Mouse (Mus musculus) kidney, embryonic 15.5 days (tissue): Measurements from ENCODE around the gene Igsf9. TPM values are rescaled to one million over a fixed set of nuclear protein-coding genes. Genes with fewer than 3 reads are reported as not detected.

Experiments used
- ATAC-seq: fragments of 200-750 bp; cut with Nextera tagmentation; replicated peaks from 2 replicates; pipeline ENCODE4 v1.8.0; 2017; ENCODE audit warnings: moderate TSS enrichment; ENCODE audit not compliant: low FRiP score
- H3K27ac ChIP-seq: fragments of 300-500 bp; sonication (generic); 2 replicates; pipeline ENCODE4 v1.5.1; 2015; ENCODE audit warnings: mild to moderate bottlenecking, inconsistent platforms
- H3K27me3 ChIP-seq: fragments of 300-500 bp; sonication (generic); 2 replicates; pipeline ENCODE4 v1.6.1; 2015; ENCODE audit warnings: inconsistent platforms
- H3K36me3 ChIP-seq: fragments of 300-500 bp; sonication (generic); 2 replicates; pipeline ENCODE4 v1.6.1; 2015; ENCODE audit warnings: inconsistent platforms
- H3K4me1 ChIP-seq: fragments of 300-500 bp; sonication (generic); 2 replicates; pipeline ENCODE4 v1.6.1; 2015; ENCODE audit warnings: inconsistent platforms
- H3K4me2 ChIP-seq: fragments of 300-500 bp; sonication (generic); 2 replicates; pipeline ENCODE4 v1.6.1; 2015; ENCODE audit warnings: moderate library complexity, mild to moderate bottlenecking, inconsistent platforms
- H3K4me3 ChIP-seq: fragments of 300-500 bp; sonication (generic); replicated peaks from 2 replicates; pipeline ENCODE4 v1.5.1; 2015; ENCODE audit warnings: mild to moderate bottlenecking, inconsistent platforms
- H3K9ac ChIP-seq: fragments of 300-500 bp; sonication (generic); 2 replicates; pipeline ENCODE4 v1.6.1; 2015; ENCODE audit warnings: mild to moderate bottlenecking, inconsistent platforms
- H3K9me3 ChIP-seq: fragments of 300-500 bp; sonication (generic); replicated peaks from 2 replicates; pipeline ENCODE4 v1.6.1; 2016; ENCODE audit warnings: inconsistent platforms
- WGBS: fragments of 180-500 bp; shearing (Covaris S2); methylation state at CpG from one replicate; pipeline ENCODE4 v1.1.7; 2015; ENCODE audit warnings: mixed read lengths; 5-methylcytosine and 5-hydroxymethylcytosine counted together
- polyA plus RNA-seq: library from polyadenylated mRNA; unstranded; fragments of >200 nt; fragmentation: Nextera tagmentation; extraction: Ambion mirVana; gene quantifications from 2 replicates; pipeline ENCODE4 v1.2.1, GENCODE M21; 2015

Gene Igsf9
- polyA plus RNA-seq, 1 experiment from 2014 or later = 46.0 TPM

GRCm38 (mm10) chr1:172525027-172525764, 43.6 kb downstream of the Igsf9 start:
- Histone ChIP-seq H3K27me3 (peaks cover 10% of the 10 kb centered on the region; the same call in 1 of the 2 replicates), H3K9ac (no peak overlapping the region), H3K4me3 (no peak overlapping the region), H3K4me2 (peak overlapping the region; percentile 9; the same call in 1 of the 2 replicates), H3K4me1 (peaks cover 27% of the 10 kb centered on the region), H3K36me3 (no peaks in the 10 kb centered on the region), H3K9me3 (no peaks in the 10 kb centered on the region), H3K27ac (peak overlapping the region; percentile 34)
- no peak for ATAC-seq
- WGBS = 41% methylated on average over 15 of the region's 15 CpGs

GRCm38 (mm10) chr1:172525971-172526370, 44.4 kb downstream of the Igsf9 start:
- H3K4me3 ChIP-seq = no peak overlapping the region
- peak overlapping the region; percentile 34; the same call in 1 of the 2 replicates for H3K27ac ChIP-seq
- WGBS = 77% methylated on average over 7 of the region's 7 CpGs

GRCm38 (mm10) chr1:172526380-172527081, 44.9 kb downstream of the Igsf9 start:
- Histone ChIP-seq H3K4me1 (peaks cover 23% of the 10 kb centered on the region), H3K4me3 (no peak overlapping the region), H3K27me3 (peaks cover 13% of the 10 kb centered on the region; the same call in 1 of the 2 replicates), H3K27ac (no peak overlapping the region), H3K4me2 (peak overlapping the region; percentile 20; the same call in 1 of the 2 replicates), H3K9ac (no peak overlapping the region), H3K9me3 (no peaks in the 10 kb centered on the region), H3K36me3 (no peaks in the 10 kb centered on the region)
- 63% methylated on average over 23 of the region's 23 CpGs for WGBS
- ATAC-seq = no peak

More at GRCm38 (mm10) chr1:172525971-172526370, 44.4 kb downstream of the Igsf9 start:
- no peaks in the 10 kb centered on the region for H3K36me3 ChIP-seq
- peaks cover 27% of the 10 kb centered on the region for H3K4me1 ChIP-seq
- H3K9ac ChIP-seq = no peak overlapping the region
- H3K9me3 ChIP-seq = no peaks in the 10 kb centered on the region
- peaks cover 13% of the 10 kb centered on the region; the same call in 1 of the 2 replicates for H3K27me3 ChIP-seq
- no peak for ATAC-seq
- H3K4me2 ChIP-seq = 0 out of 2 replicates have a peak overlapping the region, but pooled peaks have one; percentile 9

- Histone ChIP-seq H3K4me3 (no peak overlapping the region), H3K4me1 (peaks cover 28% of the 10 kb centered on the region), H3K9me3 (no peaks in the 10 kb centered on the region), H3K27ac (no peak overlapping the region), H3K36me3 (no peaks in the 10 kb centered on the region), H3K4me2 (no peak overlapping the region), H3K27me3 (peaks cover 13% of the 10 kb centered on the region; the same call in 1 of the 2 replicates), H3K9ac (no peak overlapping the region)
- no peak for ATAC-seq
- WGBS = 91% methylated on average over 10 of the region's 10 CpGs
These were observed 45.8 kb downstream of the Igsf9 start for GRCm38 (mm10) chr1:172527431-172527830.

GRCm38 (mm10) chr1:172528701-172529100, 47.1 kb downstream of the Igsf9 start:
- H3K4me1 ChIP-seq = peaks cover 33% of the 10 kb centered on the region
- H3K4me2 ChIP-seq = no peak overlapping the region
- no peaks in the 10 kb centered on the region for H3K36me3 ChIP-seq
- H3K9ac ChIP-seq = no peak overlapping the region
- peaks cover 13% of the 10 kb centered on the region; the same call in 1 of the 2 replicates for H3K27me3 ChIP-seq
- no peak overlapping the region for H3K27ac ChIP-seq
- WGBS = 4% methylated on average over 7 of the region's 7 CpGs
- peak; percentile 67 for ATAC-seq
- no peak overlapping the region for H3K4me3 ChIP-seq
- H3K9me3 ChIP-seq = no peaks in the 10 kb centered on the region

GRCm38 (mm10) chr1:172530544-172531220, 49.1 kb downstream of the Igsf9 start:
- no peak for ATAC-seq
- Histone ChIP-seq H3K4me3 (no peak overlapping the region), H3K9me3 (no peaks in the 10 kb centered on the region), H3K27ac (no peak overlapping the region), H3K36me3 (no peaks in the 10 kb centered on the region), H3K4me2 (no peak overlapping the region), H3K27me3 (peaks cover 13% of the 10 kb centered on the region; the same call in 1 of the 2 replicates), H3K9ac (no peak overlapping the region), H3K4me1 (peaks cover 25% of the 10 kb centered on the region)
- WGBS = 16% methylated on average over 8 of the region's 8 CpGs

GRCm38 (mm10) chr1:172532551-172532950, 51.0 kb downstream of the Igsf9 start:
- ATAC-seq = peak; percentile 79
- Histone ChIP-seq H3K4me3 (peak overlapping the region; percentile 39), H3K36me3 (no peaks in the 10 kb centered on the region), H3K4me2 (peak overlapping the region; percentile 64), H3K4me1 (peaks cover 22% of the 10 kb centered on the region), H3K27ac (no peak overlapping the region), H3K9me3 (no peaks in the 10 kb centered on the region), H3K27me3 (peaks cover 9% of the 10 kb centered on the region; the same call in 1 of the 2 replicates), H3K9ac (peak overlapping the region; percentile 5; the same call in 1 of the 2 replicates)
- under 1% methylated on average over 13 of the region's 13 CpGs for WGBS

GRCm38 (mm10) chr1:172535116-172535515, 53.5 kb downstream of the Igsf9 start:
- Histone ChIP-seq H3K9ac (no peak overlapping the region), H3K9me3 (no peaks in the 10 kb centered on the region), H3K4me2 (no peak overlapping the region), H3K27me3 (0 out of 2 replicates have a peak, but pooled peaks cover 3% of the 10 kb centered on the region), H3K4me1 (peaks cover 22% of the 10 kb centered on the region), H3K36me3 (no peaks in the 10 kb centered on the region), H3K27ac (no peak overlapping the region), H3K4me3 (no peak overlapping the region)
- WGBS = 88% methylated on average over 16 of the region's 16 CpGs
- no peak for ATAC-seq

GRCm38 (mm10) chr1:172539827-172540226, 58.2 kb downstream of the Igsf9 start:
- ATAC-seq = no peak
- H3K4me1 ChIP-seq = no peaks in the 10 kb centered on the region
- no peaks in the 10 kb centered on the region for H3K9me3 ChIP-seq
- no peak overlapping the region for H3K4me3 ChIP-seq
- 73% methylated on average over 6 of the region's 6 CpGs for WGBS
- no peaks in the 10 kb centered on the region for H3K36me3 ChIP-seq
- H3K27me3 ChIP-seq = peaks cover 3% of the 10 kb centered on the region; the same call in 1 of the 2 replicates
- no peak overlapping the region for H3K27ac ChIP-seq
- no peak overlapping the region for H3K4me2 ChIP-seq
- no peak overlapping the region for H3K9ac ChIP-seq

GRCm38 (mm10) chr1:172540283-172540820, 58.8 kb downstream of the Igsf9 start:
- H3K9me3 ChIP-seq = no peaks in the 10 kb centered on the region
- no peak for ATAC-seq
- no peaks in the 10 kb centered on the region for H3K36me3 ChIP-seq
- no peak overlapping the region for H3K4me2 ChIP-seq
- no peak overlapping the region for H3K27ac ChIP-seq
- H3K4me3 ChIP-seq = no peak overlapping the region
- no peak overlapping the region for H3K9ac ChIP-seq
- H3K27me3 ChIP-seq = peaks cover 3% of the 10 kb centered on the region; the same call in 1 of the 2 replicates
- 66% methylated on average over 11 of the region's 11 CpGs for whole genome bisulfite sequencing
- H3K4me1 ChIP-seq = no peaks in the 10 kb centered on the region

- no peak for ATAC-seq
- Histone ChIP-seq H3K4me2 (no peak overlapping the region), H3K9me3 (no peaks in the 10 kb centered on the region), H3K27ac (no peak overlapping the region), H3K4me3 (no peak overlapping the region), H3K9ac (no peak overlapping the region), H3K4me1 (peaks cover 24% of the 10 kb centered on the region), H3K27me3 (peaks cover 6% of the 10 kb centered on the region; the same call in 1 of the 2 replicates), H3K36me3 (no peaks in the 10 kb centered on the region)
- 95% methylated on average over 4 of the region's 4 CpGs for WGBS
These were observed 64.5 kb downstream of the Igsf9 start for GRCm38 (mm10) chr1:172546062-172546461.
